Mouse (Mus musculus): ENCODE measurements around the gene Erf. TPM values are rescaled to one million over a fixed set of nuclear protein-coding genes. Genes with fewer than 3 reads are reported as not detected.
A peak's percentile ranks its signal among the peaks of the same experiment; 100 is the strongest.

Gene Erf
- 10 to 100 TPM; 29.4 to 36.1 TPM for total RNA-seq (2021)

DNA sequence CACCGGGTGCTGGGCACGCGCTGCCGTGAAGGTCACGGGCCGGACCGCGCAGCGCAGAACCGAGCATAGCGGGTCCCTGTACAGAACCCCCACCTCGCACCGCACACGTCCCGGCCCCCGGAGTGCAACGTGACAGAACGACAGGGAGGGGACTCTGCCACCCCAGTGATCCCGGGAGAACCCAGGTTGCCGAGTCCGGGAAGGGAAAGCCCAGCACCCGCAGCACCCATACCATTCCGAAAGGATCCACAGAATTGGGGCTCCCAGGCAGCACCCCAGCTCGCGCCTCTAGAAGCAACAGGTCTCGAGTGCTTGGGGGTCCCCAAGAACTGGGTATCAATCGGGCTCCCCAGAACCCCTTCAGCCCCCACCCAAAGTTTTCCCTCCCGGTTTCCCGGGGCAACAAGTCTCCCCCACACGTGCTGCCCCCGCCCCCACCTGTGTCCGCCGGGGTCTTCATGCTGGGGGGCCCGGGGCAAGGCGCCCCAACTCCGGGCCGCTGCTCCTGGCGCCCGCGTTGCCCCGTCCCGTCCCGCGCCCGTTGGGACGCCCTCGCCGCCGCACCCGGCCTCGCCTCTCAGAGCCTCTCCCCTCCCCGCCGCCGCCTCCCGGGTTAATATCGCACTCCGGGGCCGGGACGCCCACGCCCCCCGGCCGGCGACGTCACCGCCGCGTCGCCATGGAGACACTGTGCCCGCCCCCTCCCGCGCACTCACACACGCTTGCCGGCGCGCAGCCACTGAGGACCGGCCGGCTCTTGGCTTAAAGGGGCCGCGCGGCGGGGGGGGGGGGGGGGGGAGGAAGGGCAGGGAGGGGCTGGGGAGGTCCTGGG is at the start of gene Erf:
Gene Erf, minus strand, starts transcription at position 621 of the 832 bp plus-strand sequence.
- intact Hi-C loops (cut with DNase I): no loop called here

GRCm38 (mm10) chr7:25297454-25298325 is 47.1 kb upstream of the Erf start, which contains the start of gene Pafah1b3:
Gene Pafah1b3 (minus strand): TSS chr7:25297986.
- peak; percentile 91 for DNase-seq
- intact Hi-C loops (cut with DNase I): no loop called here

More for the DNA sequence above, at the start of gene Erf:
- peak; percentile 95 for DNase-seq

DNA sequence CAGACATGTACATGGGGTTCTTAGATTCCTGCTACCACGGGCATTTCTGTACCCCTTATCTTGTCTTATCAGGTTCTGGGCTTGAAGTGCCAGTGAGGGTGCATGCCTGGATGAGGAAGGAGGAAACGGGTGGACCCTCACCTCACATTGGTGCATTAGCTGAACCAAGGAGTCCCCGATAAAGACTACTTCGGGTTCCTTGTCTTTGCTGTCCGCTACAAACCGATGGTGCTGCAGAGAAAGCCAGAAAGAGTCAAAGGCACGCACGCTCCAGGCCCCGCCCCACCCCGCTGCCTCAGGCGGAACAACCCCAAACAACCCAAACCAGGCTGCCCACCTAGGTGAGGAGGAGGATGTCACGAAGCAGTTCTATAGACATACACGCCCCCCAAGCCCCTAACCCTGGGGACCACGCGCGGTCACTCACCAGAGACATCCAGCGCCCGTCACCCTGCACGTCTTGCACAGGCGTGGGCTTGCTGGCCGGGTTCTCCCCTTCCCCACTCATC is 46.4 kb upstream of the Erf start:
- intact Hi-C loops (cut with DNase I): no loop called here
- DNase-seq: peak; percentile 55

DNA sequence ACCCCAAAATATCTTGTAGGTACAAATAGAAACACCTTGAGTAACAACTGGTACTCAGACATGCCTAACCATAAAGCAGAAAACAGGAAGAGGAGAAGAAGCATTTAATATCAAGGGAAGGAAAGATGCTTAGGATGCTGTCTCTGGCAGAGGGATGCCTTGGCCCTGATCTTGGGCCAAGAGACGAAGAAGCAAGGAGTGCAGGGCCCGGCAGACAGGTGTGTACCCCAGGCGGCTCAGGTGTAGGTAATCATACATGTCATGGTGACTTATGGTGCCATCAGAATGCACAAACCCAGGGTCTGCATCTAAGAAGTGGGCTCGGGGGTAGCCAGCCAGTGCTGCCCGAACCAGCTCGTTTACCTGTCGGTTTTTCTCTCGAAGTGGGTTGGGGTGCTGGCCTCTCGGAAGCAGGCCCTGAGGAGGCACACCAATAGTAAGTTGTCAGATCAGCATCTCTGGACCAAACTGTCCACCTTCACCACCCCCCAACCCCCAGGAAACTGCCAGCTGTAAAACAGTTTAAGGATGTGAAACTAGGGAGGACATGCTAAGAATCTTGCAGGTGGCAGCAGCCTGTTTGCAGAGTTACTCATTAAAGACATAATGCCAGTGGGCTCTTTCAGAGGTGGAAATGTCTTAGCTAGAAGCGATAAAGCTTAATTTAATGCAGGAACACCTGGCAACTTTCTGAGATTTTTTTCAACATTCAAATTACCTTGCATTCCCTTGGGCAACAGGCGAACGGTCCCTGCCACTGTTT is 44.6 kb upstream of the Erf start:
- intact Hi-C loops (cut with DNase I): no loop called here
- DNase-seq: no peak

- intact Hi-C loops (cut with DNase I): no loop called here
- no peak for DNase-seq
Measured at GRCm38 (mm10) chr7:25294495-25294894, 43.9 kb upstream of the Erf start.

- DNase-seq: peak; percentile 15
Measured at GRCm38 (mm10) chr7:25293191-25293739, 42.7 kb upstream of the Erf start.

DNA sequence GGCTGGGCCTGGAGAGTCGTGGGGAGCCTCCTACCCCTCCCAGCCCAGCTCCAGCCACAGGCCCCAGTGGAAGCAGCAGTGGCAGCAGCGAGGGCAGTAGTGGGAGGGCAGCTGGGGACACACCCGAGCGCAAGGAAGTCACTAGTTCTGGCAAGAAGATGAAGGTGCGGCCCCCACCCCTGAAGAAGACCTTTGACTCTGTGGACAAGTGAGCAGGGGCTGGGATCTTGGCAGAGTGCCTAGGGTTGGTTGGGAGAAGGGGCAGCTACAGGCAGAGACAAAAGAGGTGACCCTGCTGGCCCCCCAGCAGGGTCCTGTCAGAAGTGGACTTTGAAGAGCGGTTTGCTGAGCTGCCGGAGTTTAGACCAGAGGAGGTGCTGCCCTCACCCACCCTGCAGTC is 41.5 kb upstream of the Erf start:
- intact Hi-C loops (cut with DNase I): no loop called here
- peak; percentile 29 for DNase-seq

More at GRCm38 (mm10) chr7:25293191-25293739, 42.7 kb upstream of the Erf start:
- intact Hi-C loops (cut with DNase I): no loop called here

GRCm38 (mm10) chr7:25290911-25291310 is 40.4 kb upstream of the Erf start:
- intact Hi-C loops (cut with DNase I): no loop called here
- peak; percentile 64 for DNase-seq

DNA sequence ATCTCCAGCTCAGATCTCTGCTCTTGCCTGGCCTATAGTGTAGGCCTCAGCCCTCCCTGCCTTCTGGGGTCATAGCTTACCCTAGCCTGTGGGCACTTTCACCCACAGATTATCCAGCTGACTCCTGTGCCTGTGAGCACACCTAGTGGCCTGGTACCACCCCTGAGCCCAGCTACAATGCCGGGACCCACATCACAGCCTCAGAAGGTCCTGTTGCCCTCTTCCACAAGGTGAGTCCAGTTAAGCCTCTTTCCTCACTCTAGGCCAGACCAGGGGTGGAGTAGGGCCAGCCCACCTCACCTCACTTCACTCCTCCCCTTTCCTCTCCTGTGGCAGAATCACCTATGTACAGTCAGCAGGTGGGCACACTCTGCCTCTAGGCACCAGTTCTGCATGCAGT is 39.9 kb upstream of the Erf start:
- DNase-seq: no peak
- intact Hi-C loops (cut with DNase I): no loop called here

DNA sequence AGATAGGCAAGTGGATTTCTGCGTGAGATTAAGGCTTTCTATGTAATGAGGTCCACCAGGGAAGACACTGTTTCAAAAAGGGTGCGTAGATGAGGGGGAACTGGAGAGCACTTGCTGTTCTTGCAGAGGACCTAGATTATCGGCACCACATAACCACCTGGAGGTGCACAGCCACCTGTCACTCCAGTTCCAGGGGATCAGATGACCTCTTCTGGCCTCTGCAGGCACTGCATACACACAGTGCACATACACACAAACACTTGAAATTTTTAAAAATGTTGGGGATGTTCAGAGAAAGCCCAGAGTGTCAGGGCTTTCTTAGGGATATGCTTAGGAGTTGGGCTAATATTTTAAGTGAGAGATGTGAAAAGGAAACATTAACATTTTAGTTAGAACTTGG is 39.4 kb upstream of the Erf start:
- intact Hi-C loops (cut with DNase I): no loop called here
- DNase-seq: no peak

DNA sequence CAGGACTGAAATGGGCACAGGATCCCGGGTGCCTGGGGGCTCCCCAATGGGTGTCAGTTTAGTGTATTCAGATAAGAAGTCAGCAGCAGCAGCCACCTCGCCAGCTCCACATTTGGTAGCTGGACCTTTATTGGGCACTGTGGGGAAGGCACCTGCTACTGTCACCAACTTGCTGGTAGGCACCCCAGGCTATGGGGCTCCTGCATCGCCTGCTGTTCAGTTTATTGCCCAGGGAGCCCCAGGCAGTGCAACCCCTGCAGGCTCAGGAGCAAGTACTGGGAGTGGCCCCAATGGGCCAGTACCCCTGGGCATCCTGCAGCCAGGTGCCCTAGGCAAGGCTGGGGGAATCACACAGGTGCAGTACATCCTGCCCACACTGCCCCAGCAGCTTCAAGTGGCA is 38.2 kb upstream of the Erf start:
- intact Hi-C loops (cut with DNase I): no loop called here
- DNase-seq: no peak

DNA sequence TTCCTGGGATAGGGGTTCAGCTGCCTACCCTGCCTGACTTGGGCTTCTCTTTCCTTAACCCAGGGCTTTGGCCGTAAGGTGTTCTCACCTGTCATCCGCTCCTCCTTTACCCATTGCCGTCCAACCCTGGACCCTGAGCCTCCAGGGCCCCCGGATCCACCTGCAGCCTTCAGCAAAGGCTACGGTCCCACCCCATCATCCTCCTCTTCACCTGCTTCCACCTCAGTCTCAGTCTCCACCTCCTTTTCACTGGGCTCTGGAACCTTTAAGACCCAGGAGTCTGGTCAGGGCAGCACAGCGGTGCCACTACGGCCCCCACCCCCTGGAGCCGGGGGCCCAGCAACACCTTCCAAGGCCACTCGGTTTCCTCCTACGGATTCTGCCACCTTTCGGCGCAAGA is 37.5 kb upstream of the Erf start:
- DNase-seq: no peak
- intact Hi-C loops (cut with DNase I): no loop called here

DNA sequence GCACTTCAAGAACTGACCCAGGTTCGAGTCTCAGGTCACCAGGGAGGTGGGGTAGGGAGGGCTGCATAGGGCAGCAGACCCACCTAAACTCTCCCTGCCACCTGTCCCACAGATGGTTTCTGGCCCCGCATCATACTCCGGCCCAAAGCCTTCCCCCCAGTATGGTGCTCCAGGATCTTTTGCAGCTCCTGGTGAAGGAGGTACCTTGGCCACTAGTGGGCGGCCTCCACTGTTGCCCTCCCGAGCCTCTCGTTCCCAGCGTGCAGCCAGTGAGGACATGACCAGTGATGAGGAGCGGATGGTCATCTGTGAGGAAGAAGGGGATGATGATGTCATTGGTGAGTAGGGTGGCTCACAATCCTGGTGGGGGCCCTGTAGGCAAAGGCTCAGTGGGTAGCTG is 36.4 kb upstream of the Erf start:
- no peak for DNase-seq
- intact Hi-C loops (cut with DNase I): no loop called here

DNA sequence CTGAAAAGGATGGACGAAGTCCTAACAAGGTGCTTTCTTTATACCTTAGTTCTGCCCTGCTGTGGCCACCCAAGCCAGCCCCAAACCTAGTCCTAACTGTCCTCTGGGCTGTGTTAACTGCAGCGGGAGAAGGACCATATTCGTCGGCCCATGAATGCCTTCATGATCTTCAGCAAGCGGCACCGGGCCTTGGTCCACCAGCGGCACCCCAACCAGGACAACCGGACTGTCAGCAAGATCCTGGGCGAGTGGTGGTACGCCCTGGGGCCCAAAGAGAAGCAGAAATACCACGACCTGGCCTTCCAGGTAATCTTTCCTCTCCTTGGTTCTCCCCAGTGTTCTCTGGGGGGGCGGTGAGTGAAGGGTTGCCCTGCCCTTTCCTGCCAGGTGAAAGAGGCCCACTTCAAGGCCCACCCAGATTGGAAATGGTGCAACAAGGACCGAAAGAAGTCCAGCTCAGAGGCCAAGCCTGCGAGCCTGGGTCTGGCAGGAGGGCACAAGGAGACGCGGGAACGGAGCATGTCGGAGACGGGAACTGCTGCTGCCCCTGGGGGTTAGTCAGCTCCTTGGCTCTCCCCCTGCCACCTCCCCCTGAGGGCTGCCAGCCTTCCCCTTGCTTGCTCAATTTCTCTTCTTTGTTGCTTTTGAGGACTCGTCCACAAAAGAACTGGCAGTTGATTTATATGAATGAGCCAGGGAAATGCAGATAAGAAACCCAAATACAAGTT is 35.1 kb upstream of the Erf start:
- intact Hi-C loops (cut with DNase I): no loop called here
- DNase-seq: no peak

GRCm38 (mm10) chr7:25284766-25285165 is 34.2 kb upstream of the Erf start:
- intact Hi-C loops (cut with DNase I): no loop called here

GRCm38 (mm10) chr7:25284171-25284570 is 33.6 kb upstream of the Erf start:
- intact Hi-C loops (cut with DNase I): no loop called here
- no peak for DNase-seq

More at GRCm38 (mm10) chr7:25284766-25285165, 34.2 kb upstream of the Erf start:
- DNase-seq: peak; percentile 45

DNA sequence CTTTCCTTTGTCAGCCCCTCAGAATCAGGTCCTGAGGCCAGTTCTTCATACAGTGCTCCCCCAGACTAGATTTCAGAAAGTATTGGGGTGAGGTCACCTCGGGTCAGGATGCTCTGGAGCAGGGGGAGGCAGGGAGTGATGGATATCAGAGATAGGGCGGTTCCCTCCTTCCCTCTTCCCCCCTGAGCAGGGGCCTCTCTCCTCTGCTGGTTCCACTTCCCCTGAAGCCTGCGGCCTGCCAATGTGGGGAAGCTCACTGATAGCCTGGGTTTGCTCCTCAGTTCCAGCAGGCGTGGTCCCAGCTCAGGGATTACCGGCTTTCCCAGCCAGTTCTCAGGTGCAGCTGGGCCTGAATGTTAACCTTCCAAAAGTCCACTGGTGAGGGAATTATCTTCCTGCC is 33.1 kb upstream of the Erf start:
- DNase-seq: no peak
- intact Hi-C loops (cut with DNase I): no loop called here

DNA sequence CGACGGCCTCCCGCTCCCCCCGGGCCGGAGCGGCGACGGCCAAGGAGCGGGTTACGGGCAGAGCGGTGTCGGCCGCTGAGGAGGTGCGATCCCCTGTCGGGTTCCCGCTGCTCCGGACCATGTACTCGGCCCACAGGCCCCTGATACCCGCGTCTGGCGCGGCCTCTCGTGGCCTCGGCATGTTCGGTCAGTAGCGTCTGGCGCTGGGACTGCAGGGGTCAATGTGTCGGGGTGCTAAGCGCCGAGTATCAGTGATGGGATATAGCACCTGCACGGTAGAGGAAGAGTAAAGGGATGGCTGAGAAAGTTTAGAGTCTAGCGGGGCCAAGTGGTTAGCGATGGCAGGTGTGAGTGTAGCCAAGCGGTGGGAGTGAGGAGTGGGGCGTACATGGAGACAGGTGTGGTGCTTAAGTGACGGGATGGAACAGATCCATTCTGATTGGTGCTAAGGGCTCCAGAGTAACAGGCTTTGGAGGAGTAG is 32.2 kb upstream of the Erf start:
- peak; percentile 56 for DNase-seq
- intact Hi-C loops (cut with DNase I): no loop called here

GRCm38 (mm10) chr7:25281734-25282601 is 31.4 kb upstream of the Erf start:
- intact Hi-C loops (cut with DNase I): no loop called here
- peak; percentile 99 for DNase-seq
